Mouse (Mus musculus) spleen, adult 12 weeks (tissue): ENCODE results near the gene Cdkn2a.

ENCODE experiments used
- DNase-seq: peaks from one replicate; pipeline ENCODE4 v3.0.0; 2022; ENCODE audit warnings: low spot score

The Cdkn2a gene

DNA sequence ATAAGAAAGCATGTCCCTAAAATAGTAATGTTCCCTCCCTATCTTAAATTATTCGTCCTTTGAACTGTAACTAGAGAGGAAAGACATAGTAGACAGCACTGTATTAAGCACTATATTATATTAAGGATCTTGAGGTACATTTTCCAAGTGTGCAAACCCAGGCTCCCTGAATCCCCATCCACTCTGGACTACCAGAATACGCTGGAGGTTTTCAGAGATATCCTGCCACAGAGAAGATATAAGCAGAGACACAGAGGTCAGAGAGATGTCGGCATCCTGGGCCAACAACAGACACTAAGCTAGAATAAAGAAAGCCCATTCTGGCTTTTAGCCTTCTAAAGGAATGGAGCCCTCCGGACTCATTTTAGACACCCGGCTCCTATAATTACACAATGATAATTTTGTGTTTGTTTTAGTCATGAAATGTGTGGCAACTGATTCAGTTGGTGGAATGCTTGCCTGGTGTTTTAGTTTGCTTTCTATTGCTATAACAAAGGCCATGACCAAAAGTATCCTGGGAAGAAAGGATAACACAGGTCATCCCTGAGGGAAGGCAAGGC, 17.0 kb downstream of the Cdkn2a start:
- no peak for DNase-seq

DNA sequence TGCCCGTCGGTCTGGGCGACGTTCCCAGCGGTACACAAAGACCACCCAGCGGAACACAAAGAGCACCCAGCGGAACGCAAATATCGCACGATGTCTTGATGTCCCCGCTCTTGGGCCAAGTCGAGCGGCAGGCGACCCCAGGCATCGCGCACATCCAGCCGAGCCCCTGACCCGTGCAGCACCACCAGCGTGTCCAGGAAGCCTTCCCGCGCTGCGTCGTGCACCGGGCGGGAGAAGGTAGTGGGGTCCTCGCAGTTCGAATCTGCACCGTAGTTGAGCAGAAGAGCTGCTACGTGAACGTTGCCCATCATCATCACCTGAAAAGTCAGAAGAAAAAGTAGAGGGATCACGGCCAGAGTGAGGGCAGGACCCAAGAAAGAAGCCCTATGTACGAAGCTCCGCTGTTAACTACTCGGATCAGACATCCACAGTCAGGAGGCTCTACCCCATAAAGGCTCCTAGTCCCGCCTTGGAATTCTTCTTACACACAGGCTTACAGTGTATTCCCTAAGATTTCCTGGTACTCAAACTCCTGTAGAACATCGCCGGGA, 17.7 kb downstream of the Cdkn2a start:
- DNase-seq, result no peak

DNA sequence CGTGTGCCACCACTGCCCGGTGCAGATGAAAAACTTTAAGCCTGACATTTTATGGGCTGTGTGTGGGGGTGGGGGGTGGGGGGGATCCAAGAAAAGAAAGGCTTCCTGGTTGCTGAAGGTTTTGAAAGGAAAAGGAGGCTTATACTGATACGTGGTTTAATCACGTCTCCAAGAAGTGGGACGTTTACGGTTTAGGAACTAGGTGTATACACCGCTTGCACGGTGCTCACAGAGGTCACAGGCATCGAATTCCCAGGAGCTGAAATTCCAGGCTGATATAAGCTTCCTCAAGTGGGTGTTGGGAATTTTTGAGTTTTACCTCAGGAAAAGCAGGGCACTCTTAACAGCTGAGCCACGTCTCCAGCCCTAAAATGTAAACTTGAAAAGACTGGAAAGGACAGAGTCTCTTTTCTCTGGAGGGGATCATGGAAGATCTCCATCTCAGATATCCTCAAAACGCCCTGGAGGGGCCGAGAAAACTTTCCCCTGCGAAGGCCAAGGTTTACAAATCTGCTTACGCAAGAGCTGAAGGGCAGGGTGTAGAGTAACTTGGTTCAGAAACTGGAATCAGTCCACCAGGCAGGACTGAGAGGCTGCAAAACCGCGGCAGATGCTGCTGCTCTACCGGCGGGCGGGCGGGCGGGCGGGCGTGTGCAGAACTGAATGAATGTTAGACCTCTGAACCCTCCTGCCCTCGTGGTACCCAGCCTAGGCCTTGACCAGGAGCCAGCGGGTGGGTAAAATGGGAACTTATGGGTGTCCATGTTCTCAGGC, 18.5 kb downstream of the Cdkn2a start:
- DNase-seq, result no peak

DNA sequence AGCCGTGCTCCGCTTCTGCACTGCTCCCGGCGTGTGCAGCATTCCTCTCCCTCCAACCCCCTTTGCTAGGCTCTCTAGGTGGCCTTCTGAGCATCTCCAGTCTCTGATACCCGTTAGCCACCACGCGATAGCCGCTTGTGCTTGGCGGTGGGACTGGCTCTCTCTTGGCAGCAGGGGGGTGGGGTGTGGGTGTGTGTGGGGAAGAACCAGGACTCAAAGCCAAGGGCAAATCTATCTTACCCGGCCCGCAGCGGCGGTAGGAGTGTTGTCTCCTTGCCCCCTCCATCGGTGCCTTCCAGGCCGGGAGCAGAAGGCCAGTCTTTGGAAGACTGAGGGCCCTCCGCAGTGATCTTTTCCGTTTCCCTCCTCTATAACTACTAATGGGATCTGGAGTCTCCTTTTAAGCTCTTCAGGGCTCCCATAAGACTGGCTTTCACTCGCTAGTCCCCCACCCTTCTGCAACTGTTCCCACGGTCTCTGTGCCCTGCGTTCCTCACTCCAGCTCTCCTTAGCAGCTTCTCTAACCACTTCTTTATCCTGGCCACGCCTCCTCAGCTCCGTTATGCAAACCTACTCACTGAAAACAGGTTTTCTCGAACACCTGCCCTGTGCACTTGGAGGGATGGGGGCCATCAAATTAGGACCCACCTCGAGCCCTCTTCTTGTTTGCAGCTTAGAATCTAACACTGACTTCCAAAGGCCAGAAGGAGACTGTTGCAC, 19.5 kb downstream of the Cdkn2a start:
- DNase-seq, result no peak

DNA sequence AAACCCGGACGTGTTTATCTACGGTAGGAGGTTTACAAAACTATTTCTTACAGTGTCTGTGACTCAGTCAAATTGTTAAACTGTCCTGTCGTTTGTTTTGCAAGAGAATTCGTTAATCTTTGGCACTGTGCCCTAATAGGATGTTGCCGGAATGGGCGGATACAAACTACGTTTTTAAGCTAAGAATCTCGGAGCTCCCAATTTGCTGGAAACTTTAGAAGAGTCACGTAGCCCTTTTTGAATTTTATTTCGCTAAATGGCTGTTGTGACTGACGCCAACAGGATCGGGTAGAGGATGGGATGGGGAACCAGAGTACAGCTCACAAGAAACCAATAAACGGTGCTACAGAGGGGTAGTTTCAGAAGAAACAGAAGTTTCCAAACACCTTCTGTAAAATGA, 20.4 kb downstream of the Cdkn2a start:
- no peak for DNase-seq

DNA sequence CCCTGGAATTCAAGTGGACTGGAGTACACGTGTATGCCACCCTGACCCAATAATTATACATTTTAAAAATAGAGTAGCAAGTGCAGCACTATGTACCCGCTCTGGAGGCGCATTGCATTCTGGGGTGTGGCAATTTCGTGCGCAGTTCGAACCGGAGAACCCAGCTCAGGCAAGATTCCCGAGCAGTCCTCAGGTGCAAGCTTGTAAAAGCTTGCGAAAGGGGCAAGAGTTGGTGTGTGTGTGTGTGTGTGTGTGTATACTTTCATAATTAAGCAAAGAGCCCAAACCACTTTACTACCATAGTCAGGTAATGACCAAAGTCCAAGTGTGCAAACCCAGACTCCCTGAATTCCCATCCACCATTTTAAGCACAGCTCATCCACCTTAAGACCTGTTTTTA, 20.9 kb downstream of the Cdkn2a start:
- no peak for DNase-seq

DNA sequence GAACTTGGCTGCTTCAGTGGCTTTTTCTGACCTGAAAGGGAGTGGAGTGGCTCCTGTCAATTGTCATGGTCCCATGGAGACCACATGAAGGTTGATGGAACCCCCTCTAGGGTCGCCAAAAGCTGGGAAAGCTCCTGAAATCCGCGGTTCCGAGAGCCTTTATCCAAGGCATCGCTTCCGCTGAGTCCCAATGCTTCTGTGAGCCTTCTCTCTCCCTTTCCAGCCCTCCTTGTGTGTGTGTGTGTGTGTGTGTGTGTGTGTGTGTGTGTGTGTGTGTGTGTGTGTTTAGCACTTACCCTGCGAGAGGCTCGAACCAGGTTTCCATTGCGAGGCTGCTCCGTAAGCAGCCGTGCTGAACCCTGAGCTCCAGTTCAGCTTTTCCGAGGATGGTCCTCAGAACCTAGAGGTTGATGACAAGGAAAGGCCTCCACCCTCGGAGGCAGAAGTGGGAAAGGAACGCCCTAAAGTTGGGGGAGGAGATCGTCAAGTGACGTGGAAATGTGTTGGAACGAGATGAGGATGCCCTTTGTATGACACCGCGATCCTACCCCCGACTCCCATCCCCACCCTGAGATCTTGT, 21.4 kb downstream of the Cdkn2a start:
- no peak for DNase-seq

DNA sequence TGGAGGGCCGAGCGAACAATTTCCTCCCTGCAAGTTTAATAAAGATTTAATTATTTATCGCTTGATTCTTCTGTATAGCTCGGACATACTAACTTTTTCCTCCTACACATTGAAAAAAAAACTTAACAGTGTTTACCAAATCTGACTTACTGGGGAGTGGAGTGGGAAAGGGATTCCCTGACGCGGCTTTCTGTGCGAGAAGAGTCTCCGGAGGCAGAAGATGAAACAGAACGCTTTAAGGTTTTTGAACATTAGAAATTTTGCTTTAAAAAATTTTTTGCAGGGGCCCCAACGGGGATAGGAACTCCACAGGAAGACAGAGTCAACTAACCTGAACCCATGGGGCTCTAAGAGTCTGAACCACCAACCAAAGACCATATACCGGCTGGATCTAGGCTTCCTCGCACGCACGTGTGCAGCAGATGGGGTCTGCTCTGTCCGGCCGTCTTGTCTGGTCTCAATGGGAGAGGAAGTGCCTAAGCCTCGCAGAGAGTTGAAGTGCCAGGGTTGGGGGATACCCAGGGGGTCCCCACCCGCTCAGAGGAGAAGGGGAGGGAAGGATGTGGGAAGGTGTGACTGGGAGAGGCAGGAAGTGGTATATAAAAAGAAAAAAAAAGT, 22.2 kb downstream of the Cdkn2a start:
- no peak for DNase-seq

DNA sequence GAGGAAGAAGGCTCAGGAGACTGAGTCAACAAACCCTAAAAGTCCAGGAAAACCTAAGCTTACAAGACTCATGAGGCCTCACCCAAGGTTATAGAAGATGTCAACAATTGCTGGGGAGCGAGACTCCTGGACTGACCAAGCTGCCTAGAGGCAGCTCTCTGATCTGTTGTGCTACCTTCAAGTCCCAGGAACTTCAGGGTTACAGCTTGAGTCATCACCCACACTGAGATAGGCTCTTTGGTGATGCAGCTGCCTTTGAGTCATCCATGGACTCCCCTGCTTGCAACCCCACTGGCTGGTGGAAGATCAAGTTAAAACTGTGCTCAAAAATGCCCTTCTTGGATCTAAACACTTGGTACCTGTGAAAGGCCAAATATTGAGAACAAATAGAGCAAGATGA, 36.7 kb downstream of the Cdkn2a start:
- no peak for DNase-seq

DNA sequence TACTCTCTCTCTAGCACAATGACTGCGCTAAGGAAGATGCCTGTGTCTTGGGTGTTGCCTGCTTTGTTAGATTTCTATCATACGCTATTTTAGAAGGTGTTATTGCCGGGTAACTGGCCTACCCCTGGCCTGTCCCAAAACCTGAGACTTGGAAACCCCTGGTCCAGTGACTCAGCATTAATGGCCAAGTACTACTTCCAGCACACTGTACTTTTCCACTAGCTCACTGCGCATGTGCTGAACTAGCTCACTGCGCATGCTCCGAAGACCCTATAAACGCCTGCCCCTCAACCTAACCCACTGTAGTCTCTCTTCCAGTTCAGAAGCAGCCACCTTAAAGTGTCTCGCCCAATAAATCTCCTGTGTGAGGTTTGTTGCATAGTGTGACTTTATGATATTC, 60.0 kb downstream of the Cdkn2a start:
- DNase-seq, result no peak
